ENCODE assay signal across 9 mouse cellular contexts in the genomic region with DNA sequence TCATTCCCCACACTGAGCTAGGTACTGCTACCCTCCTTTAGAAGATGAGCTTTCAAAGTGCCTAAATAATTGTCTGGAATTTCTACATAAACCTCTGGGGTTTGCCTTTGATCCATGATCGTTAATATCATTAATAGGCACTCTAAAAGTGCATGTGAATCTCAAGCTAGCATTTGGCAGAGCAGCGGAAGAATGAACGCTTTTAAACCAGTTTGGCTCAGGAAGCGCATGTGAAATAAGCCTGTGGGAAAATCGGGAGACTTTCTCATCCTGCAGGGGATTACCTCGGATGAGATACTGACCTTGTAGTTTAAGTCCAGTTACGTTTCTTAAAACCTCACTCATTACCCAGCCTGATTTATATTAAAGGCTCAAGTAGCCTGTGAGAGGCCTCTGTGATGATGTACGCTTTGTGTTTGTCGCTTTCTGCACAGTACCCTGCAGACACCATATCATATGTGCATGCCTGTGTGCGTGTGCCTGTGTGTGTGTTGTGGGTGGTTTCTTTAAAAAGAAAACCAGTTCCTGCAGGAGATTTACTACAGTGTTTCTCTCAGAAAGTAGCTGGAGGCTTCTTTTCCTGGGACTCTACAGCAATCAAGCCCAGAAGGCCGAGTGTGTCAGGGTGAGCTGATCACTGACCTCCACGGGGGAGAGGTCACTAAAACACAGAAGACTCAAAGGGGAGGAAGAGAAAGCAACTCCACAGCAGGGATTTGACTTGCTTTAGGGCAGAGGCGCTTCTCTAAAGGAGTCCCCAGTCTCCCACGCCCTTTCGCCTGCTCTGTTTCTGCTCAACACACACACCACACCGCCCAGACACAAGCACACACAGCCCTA. TPM values are rescaled to one million over a fixed set of nuclear protein-coding genes. Genes with fewer than 3 reads are reported as not detected.
DNase-seq lines count a peak whose midpoint lies in the region; ATAC-seq lines count a peak whose summit lies in the region.
"Had no signal": no experiment of that assay in that cellular context is flagged by ENCODE, and none has a peak within 500 bp of the region (broad histone marks: within the 10 kb centered on the region; RNA-seq: fewer than 3 reads in every experiment).

No protein-coding gene starts in this region.

- ATAC-seq in kidney, embryonic 15.5 days (replicated peaks; ENCODE audit: low FRiP score) = peak; percentile 72
- ATAC-seq in forebrain, embryonic 12.5 days (ENCODE audit: low FRiP score) = peak; percentile 68
- ATAC-seq in midbrain, embryonic 13.5 days = peak; percentile 65

- H3K9me3 ChIP-seq in kidney, embryonic 15.5 days (replicated peaks) = no peaks in the 10 kb centered on the region
- no peaks in the 10 kb centered on the region for H3K9me3 ChIP-seq in embryonic facial prominence, embryonic 10.5 days
- H3K9me3 ChIP-seq in forebrain, embryonic 12.5 days = no peaks in the 10 kb centered on the region
- no peaks in the 10 kb centered on the region for H3K9me3 ChIP-seq in midbrain, embryonic 13.5 days
- H3K9me3 ChIP-seq: embryonic facial prominence, embryonic 15.5 days had no signal

- H3K4me3 ChIP-seq in kidney, embryonic 15.5 days (replicated peaks) = no peak overlapping the region
- no peak overlapping the region for H3K4me3 ChIP-seq in embryonic facial prominence, embryonic 10.5 days
- H3K4me3 ChIP-seq in forebrain, embryonic 12.5 days (replicated peaks) = no peak overlapping the region
- no peak overlapping the region for H3K4me3 ChIP-seq in midbrain, embryonic 13.5 days (replicated peaks)
- H3K4me3 ChIP-seq: embryonic facial prominence, embryonic 15.5 days had no signal

- peaks cover 18% of the 10 kb centered on the region for H3K4me1 ChIP-seq in kidney, embryonic 15.5 days
- H3K4me1 ChIP-seq in embryonic facial prominence, embryonic 10.5 days = peaks cover 39% of the 10 kb centered on the region
- peaks cover 23% of the 10 kb centered on the region for H3K4me1 ChIP-seq in forebrain, embryonic 12.5 days
- H3K4me1 ChIP-seq in midbrain, embryonic 13.5 days (replicated peaks) = peaks cover 22% of the 10 kb centered on the region

- no peak overlapping the region for H3K9ac ChIP-seq in kidney, embryonic 15.5 days
- no peak overlapping the region for H3K9ac ChIP-seq in forebrain, embryonic 12.5 days
- H3K9ac ChIP-seq in midbrain, embryonic 13.5 days (replicated peaks) = no peak overlapping the region
- H3K9ac ChIP-seq: embryonic facial prominence, embryonic 15.5 days had no signal

- WGBS in kidney, embryonic 15.5 days = 39% methylated on average over 16 of the region's 16 CpGs
- 24% methylated on average over 16 of the region's 16 CpGs for WGBS in embryonic facial prominence, embryonic 10.5 days
- WGBS in forebrain, embryonic 12.5 days = 19% methylated on average over 16 of the region's 16 CpGs
- 13% methylated on average over 16 of the region's 16 CpGs for WGBS in midbrain, embryonic 13.5 days

- H3K27ac ChIP-seq in kidney, embryonic 15.5 days = peak overlapping the region; percentile 58
- H3K27ac ChIP-seq in embryonic facial prominence, embryonic 10.5 days (replicated peaks) = peak overlapping the region; percentile 10; the same call in 1 of the 2 replicates
- H3K27ac ChIP-seq in forebrain, embryonic 12.5 days = peak overlapping the region; percentile 62; the same call in 1 of the 2 replicates
- H3K27ac ChIP-seq in midbrain, embryonic 13.5 days = peak overlapping the region; percentile 40; the same call in 1 of the 2 replicates
- H3K27ac ChIP-seq: embryonic facial prominence, embryonic 15.5 days had no signal

- H3K27me3 ChIP-seq in kidney, embryonic 15.5 days = no peaks in the 10 kb centered on the region
- H3K27me3 ChIP-seq in embryonic facial prominence, embryonic 10.5 days (replicated peaks; ENCODE audit: low read depth, poor library complexity, severe bottlenecking) = no peaks in the 10 kb centered on the region
- H3K27me3 ChIP-seq in forebrain, embryonic 12.5 days = no peaks in the 10 kb centered on the region
- H3K27me3 ChIP-seq in midbrain, embryonic 13.5 days = no peaks in the 10 kb centered on the region
- H3K27me3 ChIP-seq: embryonic facial prominence, embryonic 15.5 days had no signal

- H3K4me2 ChIP-seq in kidney, embryonic 15.5 days = no peak overlapping the region
- no peak overlapping the region for H3K4me2 ChIP-seq in forebrain, embryonic 12.5 days
- H3K4me2 ChIP-seq in midbrain, embryonic 13.5 days (replicated peaks) = no peak overlapping the region
- H3K4me2 ChIP-seq: embryonic facial prominence, embryonic 15.5 days had no signal

- H3K36me3 ChIP-seq in kidney, embryonic 15.5 days = no peaks in the 10 kb centered on the region
- peaks cover 3% of the 10 kb centered on the region; the same call in 1 of the 2 replicates for H3K36me3 ChIP-seq in embryonic facial prominence, embryonic 10.5 days (replicated peaks)
- H3K36me3 ChIP-seq in forebrain, embryonic 12.5 days (replicated peaks) = no peaks in the 10 kb centered on the region
- H3K36me3 ChIP-seq in midbrain, embryonic 13.5 days = no peaks in the 10 kb centered on the region
- H3K36me3 ChIP-seq: embryonic facial prominence, embryonic 15.5 days had no signal

- no peak for DNase-seq in kidney, postnatal 25 days
- DNase-seq in embryonic facial prominence, embryonic 10.5 days (ENCODE audit: low spot score) = peak; percentile 34
- no peak for DNase-seq in cerebellum, adult 18-20 months
- DNase-seq in retina, embryonic 14.5 days (ENCODE audit: low spot score) = no peak
- no peak for DNase-seq in T-cell, adult 2 months (ENCODE audit: low spot score)

RNA-seq across cellular contexts. Expression of gene Jag1, which starts 42.8 kb away (rescaled TPM):
- polyA plus RNA-seq in kidney, embryonic 15.5 days (2015; fragmentation: Nextera tagmentation; extraction: Ambion mirVana) = 52.2 and 54.6 TPM in 2 replicates
- polyA plus RNA-seq in embryonic facial prominence, embryonic 10.5 days (2016; fragmentation: Nextera tagmentation; extraction: Ambion mirVana) = 18.4 and 22.2 TPM in 2 replicates
- 20.5 and 21.2 TPM in 2 replicates for polyA plus RNA-seq in forebrain, embryonic 12.5 days (2016; fragmentation: Nextera tagmentation; extraction: Ambion mirVana)
- 22.1 and 27.4 TPM in 2 replicates for polyA plus RNA-seq in midbrain, embryonic 13.5 days (2015; fragmentation: Nextera tagmentation; extraction: Ambion mirVana)

Comparison
In these comparisons a context has a peak if more than half of its experiments do, and no peak if none do; other contexts are left out.
1. H3K27ac ChIP-seq: peak in every context shown above with its lines; median percentile 62 in forebrain, embryonic 12.5 days; 58 in kidney, embryonic 15.5 days; 40 in midbrain, embryonic 13.5 days; 10 in embryonic facial prominence, embryonic 10.5 days.